Mouse (Mus musculus) brain, embryonic 18.5 days (tissue): ENCODE measurements around the gene Krtap3-3.
"Not testable (repeated sequence)": the region's sequence is repeated elsewhere in the genome, so short reads cannot be mapped to it uniquely, and the experiment has no call there.

Source experiments
- DNase-seq: peaks from one replicate; pipeline ENCODE4 v3.0.0-alpha.2; 2012; ENCODE audit warnings: low read depth, low spot score

Krtap3-3 gene

GRCm38 (mm10) chr11:99550765-99551164, at the start of gene Krtap3-3:
Krtap3-3 (minus strand) TSS chr11:99550865.
- no peak for DNase-seq

DNA sequence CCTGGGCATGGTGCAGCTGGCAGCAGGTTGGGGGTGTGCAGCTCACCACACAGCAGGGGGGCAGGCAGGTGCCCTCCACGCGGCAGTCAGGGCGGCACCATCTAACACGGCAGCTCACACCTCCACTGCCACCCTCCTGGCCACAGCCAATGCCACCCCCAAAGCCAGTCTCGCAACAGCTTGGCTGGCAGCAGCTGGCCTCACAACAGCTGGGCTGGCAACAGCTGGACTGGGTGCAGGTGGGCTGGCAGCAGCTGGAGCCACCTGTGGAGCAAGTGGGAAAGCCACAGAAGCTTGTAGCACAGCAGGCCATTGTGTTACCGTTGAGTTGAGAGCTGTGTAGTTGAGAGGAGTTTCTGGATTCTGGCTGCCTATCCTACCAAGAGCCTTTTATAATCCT, 47.1 kb upstream of the Krtap3-3 start, which contains the start of gene Krtap9-3:
TSS of gene Krtap9-3 (minus strand) at position 364 of the 400 bp plus-strand sequence.
- DNase-seq = not testable (repeated sequence)

GRCm38 (mm10) chr11:99590981-99591380, 40.3 kb upstream of the Krtap3-3 start, which contains the start of gene Krtap1-3:
Krtap1-3 (minus strand) TSS chr11:99591339.
- DNase-seq = no peak

DNA sequence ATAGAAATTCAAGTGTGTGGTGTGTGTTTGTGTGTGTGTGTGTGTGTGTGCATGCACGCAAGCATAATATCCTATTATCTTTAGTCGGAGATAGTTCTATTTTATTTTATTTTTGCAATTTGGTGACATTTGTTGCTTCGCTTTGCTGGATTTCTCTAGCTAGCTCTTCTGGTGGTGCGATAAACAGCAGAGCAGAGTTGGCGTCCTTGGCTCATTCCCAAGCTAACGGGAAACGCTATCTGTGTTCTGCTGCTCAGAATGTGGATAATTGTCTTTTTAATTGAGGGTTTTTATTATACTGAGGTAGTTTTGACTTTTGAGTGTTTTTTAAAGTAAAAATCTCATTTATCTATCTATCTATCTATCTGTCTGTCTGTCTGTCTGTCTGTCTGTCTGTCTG, 34.4 kb upstream of the Krtap3-3 start:
- DNase-seq = no peak

DNA sequence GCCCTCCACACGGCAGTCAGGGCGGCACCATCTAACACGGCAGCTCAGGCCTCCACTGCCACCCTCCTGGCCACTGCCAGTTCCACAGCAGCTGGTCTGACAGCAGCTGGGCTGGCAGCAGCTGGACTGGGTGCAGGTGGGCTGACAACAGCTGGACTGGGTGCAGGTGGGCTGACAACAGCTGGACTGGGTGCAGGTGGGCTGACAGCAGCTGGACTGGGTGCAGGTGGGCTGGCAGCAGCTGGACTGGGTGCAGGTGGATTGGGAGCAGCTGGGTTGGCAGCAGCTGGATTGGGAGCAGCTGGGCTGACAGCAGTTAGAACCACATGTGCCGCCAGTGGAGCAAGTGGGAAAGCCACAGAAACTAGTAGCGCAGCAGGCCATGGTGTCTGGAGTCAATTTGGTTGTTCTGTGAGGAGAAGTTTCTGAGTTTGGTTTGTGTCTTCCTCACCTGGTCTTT, 32.6 kb upstream of the Krtap3-3 start, which contains the start of gene Krtap1-4:
TSS of gene Krtap1-4 (minus strand) at position 410 of the 460 bp plus-strand sequence.
- DNase-seq = no peak

DNA sequence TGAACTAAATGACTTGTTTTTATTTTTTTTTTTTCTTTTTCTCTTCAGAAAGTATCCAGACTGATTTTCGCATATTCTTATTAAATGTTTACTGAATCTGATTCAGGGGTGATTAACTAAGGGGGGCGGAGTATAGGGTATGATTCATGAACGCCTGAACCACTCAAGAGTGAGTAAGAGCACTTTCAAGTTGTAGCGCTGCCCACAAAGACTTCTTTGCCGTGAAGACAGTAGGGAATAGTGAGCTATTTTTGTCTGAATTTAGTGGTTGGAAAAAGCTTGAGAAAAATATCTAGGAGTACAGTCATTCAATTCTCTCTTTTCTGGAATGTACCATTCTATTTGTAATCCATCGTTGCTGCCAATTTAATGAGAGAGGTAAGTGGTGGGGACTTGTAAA, 30.9 kb upstream of the Krtap3-3 start:
- no peak for DNase-seq

DNA sequence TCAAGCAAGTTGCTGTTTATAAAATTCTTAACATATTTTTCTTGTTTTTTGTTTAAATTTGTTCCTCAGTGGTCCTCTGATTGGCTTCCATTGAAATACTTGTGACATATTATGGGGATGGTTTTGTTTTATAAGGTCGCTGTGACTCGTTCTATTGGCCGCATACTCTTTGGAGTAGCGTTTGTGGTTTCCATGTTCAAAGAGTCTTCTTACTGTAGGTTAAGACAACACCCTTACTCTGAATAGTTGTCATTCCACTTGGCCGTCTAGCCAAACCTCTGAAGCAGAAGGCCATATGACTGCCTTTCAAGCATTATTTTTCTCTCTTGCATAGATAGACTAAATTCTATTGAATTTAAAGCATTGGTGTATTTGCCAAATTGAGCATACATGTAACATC, 30.4 kb upstream of the Krtap3-3 start:
- DNase-seq = no peak

DNA sequence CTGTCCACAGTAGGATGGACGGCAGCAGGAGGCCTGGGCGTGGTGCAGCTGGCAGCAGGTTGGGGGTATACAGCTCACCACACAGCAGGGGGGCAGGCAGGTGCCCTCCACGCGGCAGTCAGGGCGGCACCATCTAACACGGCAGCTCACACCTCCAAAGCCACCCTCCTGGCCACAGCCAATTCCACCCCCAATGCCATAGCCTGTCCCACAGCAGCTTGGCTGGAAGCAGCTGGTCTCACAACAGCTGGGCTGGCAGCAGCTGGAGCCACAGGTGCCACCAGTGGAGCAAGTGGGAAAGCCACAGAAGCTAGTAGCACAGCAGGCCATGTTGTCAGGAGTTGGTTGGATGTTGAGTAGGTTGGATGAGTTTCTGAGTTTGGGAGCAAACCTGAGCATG, 30.0 kb upstream of the Krtap3-3 start, which contains the start of gene Krtap1-5:
TSS of gene Krtap1-5 (minus strand) at position 381 of the 400 bp plus-strand sequence.
- no peak for DNase-seq

- no peak for DNase-seq
These were observed 23.4 kb upstream of the Krtap3-3 start for GRCm38 (mm10) chr11:99574106-99574505.

DNA sequence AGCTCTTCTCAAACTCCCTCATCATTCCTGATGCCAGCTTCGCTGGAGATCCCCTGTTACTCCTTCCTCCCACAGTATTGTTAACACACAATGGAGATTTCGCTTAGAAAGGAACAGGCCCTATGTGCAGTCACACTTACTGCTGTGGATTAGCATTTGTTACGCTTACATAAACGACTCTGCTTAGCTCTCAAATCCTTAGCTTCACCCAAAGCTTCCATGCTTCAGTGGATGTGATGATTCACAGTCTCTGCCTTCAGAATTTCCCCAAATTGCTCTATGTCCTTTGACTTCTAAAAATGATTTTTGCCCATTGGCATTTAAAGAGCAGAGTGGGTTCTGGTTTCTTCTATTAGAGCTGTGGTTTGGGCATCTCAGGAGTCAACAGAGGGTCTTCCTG, 22.5 kb upstream of the Krtap3-3 start:
- no peak for DNase-seq

DNA sequence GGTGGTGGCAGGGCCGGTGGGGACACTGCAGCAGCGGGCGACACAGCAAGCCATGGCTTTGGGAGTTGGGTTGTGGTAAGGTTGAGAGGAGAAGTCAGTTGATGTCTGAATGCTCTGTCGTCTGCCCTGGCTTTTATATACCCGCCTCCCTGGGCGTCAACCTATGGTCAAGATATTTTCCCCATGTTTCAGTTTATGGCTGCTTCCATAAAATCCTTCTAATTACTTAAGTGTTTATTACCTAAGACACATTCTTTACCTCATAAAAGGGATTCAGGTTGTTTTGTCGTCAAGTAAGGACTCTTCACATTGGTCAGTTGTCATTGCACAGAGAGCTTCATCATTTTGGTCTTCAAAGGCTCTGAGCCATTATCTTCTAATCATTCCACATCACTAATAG, 15.9 kb upstream of the Krtap3-3 start, which contains the start of gene Krtap3-1:
TSS of gene Krtap3-1 (minus strand) at position 101 of the 400 bp plus-strand sequence.
- DNase-seq = no peak

DNA sequence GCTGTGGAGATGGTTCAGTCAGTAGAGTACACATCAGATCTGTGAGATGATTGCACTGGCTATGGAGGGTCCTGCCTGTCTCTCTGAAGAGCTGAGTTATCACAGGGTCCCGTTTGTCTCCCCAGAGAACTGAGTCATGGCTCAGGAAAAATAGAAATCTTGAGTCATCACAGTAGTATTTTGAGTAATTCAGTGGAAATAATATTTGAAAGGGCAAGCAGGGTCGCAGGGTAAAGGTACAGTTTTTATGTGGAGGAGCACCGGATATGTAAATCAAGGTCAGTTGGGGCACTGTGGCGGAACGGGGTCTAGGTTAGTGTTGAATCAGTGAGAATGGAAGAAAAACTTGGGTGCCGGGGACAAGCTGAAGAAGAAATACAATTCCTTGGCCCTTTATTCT, 11.9 kb upstream of the Krtap3-3 start:
- DNase-seq = no peak

- DNase-seq = no peak
These were observed 8.7 kb upstream of the Krtap3-3 start, which contains the start of gene Gm11939 for GRCm38 (mm10) chr11:99559366-99559765. Gm11939 (minus strand) TSS chr11:99559466.

GRCm38 (mm10) chr11:99557976-99558745, 7.5 kb upstream of the Krtap3-3 start:
- DNase-seq = no peak

DNA sequence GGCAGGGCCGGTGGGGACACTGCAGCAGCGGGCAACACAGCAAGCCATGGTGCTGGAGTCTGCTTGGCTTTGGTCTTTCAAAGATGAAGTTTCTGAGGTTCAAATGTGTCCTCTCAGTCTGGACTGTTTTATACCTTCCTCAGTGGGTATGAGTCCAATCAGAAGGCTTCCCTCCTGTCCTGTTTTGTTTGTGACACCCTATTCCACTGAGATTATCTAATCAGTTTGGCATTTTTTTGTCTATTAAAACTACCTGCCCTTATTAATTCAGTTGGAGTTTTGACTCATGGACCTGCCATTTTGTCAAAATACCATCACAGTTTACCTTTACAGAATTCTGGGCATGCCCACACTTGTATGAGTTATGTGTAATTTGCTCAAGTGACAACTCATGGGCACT, 6.1 kb upstream of the Krtap3-3 start, which contains the start of gene Krtap3-2:
TSS of gene Krtap3-2 (minus strand) at position 101 of the 400 bp plus-strand sequence.
- no peak for DNase-seq

DNA sequence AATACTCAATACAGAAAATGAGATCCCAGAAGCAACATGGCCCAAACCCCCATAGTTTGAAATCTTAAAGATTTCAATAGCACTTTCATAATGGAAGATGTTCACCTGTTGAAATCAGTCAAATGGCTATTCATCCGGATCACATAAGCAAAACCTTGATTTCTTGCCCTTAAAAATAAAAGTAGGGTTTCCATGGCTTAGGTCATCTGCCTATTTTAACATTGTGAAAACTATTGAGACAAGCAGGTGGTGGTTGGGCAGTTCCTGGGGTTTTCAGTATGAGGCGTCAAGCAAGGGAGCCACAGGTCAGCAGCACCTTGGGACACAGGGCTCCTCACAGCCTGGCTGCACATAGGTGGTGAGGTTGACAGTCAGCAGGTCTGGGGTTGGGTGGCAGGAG, 5.5 kb upstream of the Krtap3-3 start:
- DNase-seq = no peak

GRCm38 (mm10) chr11:99547892-99548291, 2.8 kb downstream of the Krtap3-3 start:
- DNase-seq = no peak

- peak; percentile 8 for DNase-seq
These were observed 10.9 kb downstream of the Krtap3-3 start for GRCm38 (mm10) chr11:99539721-99540120.

- no peak for DNase-seq
These were observed 29.3 kb downstream of the Krtap3-3 start, which contains the start of gene Krt39 for GRCm38 (mm10) chr11:99521288-99521860. Krt39 (minus strand) TSS chr11:99521338.

- DNase-seq = no peak
These were observed 36.6 kb downstream of the Krtap3-3 start for GRCm38 (mm10) chr11:99514098-99514497.
